Mouse (Mus musculus): ENCODE data around the gene Vps37d. TPM values are rescaled to one million over a fixed set of nuclear protein-coding genes. Genes with fewer than 3 reads are reported as not detected.

Vps37d gene
- total and polyA plus RNA-seq, 2 experiments = 0.18 to 0.66 TPM

DNA sequence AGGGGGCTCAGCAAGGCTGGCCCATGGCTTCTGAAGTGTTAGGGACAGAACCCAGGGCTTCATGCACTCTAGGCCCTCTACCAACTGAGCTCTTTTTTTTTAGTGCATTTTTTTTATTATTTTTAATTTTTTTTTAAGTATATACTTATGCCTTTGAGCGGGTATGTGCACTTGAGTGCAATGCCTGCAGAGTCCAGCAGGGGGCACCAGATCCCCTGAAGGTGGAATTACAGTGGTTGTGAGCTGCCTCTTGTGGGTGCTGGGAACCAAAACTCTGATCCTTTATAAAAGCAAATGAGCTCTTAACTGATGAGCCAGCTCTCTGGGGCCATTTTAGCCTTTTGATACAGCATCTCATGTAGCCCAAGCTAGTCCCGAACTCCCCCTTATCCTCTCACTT is 43.5 kb downstream of the Vps37d start:
- peak; percentile 34; the same call in 1 of the 2 replicates for TF ChIP-seq CTCF (IDR thresholded peaks at IDR 0.05; ENCODE audit: low read depth, low read length)
- no peak for TF ChIP-seq POLR2A (IDR thresholded peaks at IDR 0.05; ENCODE audit: extremely low read depth, insufficient read depth, low read length)
- Histone ChIP-seq H3K36me3 (ENCODE audit: control insufficient read depth, insufficient read depth, low read length) (no peaks in the 10 kb centered on the region), H3K79me2 (ENCODE audit: control insufficient read depth, insufficient read depth, low read length) (no peaks in the 10 kb centered on the region), H3K27me3 (ENCODE audit: control insufficient read depth, insufficient read depth, low read length) (no peaks in the 10 kb centered on the region), H3K9ac (ENCODE audit: low read depth, low read length) (no peak overlapping the region), H3K4me3 (ENCODE audit: insufficient read depth, low read depth, low read length) (no peak overlapping the region), H3K27ac (replicated peaks; ENCODE audit: insufficient read depth, low read depth, low read length) (no peak overlapping the region), H3K4me1 (ENCODE audit: control insufficient read depth, insufficient read depth, low read length) (peaks cover 21% of the 10 kb centered on the region)
- DNase-seq (ENCODE audit: extremely low read depth, low read depth, low spot score) = no peak
- 98% methylated on average over 2 of the region's 2 CpGs for WGBS

DNA sequence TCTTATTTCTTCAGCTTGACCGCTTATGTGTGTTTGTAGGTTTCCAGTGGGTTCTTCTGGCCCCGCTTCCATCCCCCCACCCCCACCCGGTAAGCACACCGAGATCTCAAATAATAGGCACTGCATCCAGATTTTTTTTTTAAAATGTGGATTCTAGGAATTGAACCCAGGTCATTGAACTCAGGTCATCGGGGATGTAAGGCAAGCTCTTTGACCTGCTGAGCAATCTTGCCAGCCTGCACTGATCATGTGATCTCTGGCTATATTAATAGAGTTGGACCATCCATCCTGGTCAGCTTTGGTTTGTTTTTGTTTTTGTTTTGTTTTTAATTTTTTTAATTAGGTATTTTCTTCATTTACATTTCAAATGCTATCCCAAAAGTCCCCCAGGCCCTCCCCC is 45.5 kb downstream of the Vps37d start:
- Histone ChIP-seq H3K79me2 (ENCODE audit: control insufficient read depth, insufficient read depth, low read length) (no peaks in the 10 kb centered on the region), H3K36me3 (ENCODE audit: control insufficient read depth, insufficient read depth, low read length) (no peaks in the 10 kb centered on the region), H3K27ac (replicated peaks; ENCODE audit: insufficient read depth, low read depth, low read length) (no peak overlapping the region), H3K4me1 (ENCODE audit: control insufficient read depth, insufficient read depth, low read length) (peaks cover 29% of the 10 kb centered on the region), H3K4me3 (ENCODE audit: insufficient read depth, low read depth, low read length) (no peak overlapping the region), H3K9ac (ENCODE audit: low read depth, low read length) (no peak overlapping the region), H3K27me3 (ENCODE audit: control insufficient read depth, insufficient read depth, low read length) (no peaks in the 10 kb centered on the region)
- TF ChIP-seq POLR2A (IDR thresholded peaks at IDR 0.05; ENCODE audit: extremely low read depth, insufficient read depth, low read length) (no peak), CTCF (IDR thresholded peaks at IDR 0.05; ENCODE audit: low read depth, low read length) (no peak)
- 16% methylated on average over 5 of the region's 5 CpGs for WGBS
- peak; percentile 91 for DNase-seq (ENCODE audit: extremely low read depth, low read depth, low spot score)

GRCm38 (mm10) chr5:135029007-135029854 is 48.8 kb downstream of the Vps37d start:
- no peak for DNase-seq (ENCODE audit: extremely low read depth, low read depth, low spot score)
- Histone ChIP-seq H3K4me3 (ENCODE audit: insufficient read depth, low read depth, low read length) (no peak overlapping the region), H3K4me1 (ENCODE audit: control insufficient read depth, insufficient read depth, low read length) (peaks cover 18% of the 10 kb centered on the region), H3K36me3 (ENCODE audit: control insufficient read depth, insufficient read depth, low read length) (no peaks in the 10 kb centered on the region), H3K79me2 (ENCODE audit: control insufficient read depth, insufficient read depth, low read length) (no peaks in the 10 kb centered on the region), H3K27me3 (ENCODE audit: control insufficient read depth, insufficient read depth, low read length) (no peaks in the 10 kb centered on the region), H3K9ac (ENCODE audit: low read depth, low read length) (no peak overlapping the region), H3K27ac (replicated peaks; ENCODE audit: insufficient read depth, low read depth, low read length) (no peak overlapping the region)
- WGBS = 4% methylated on average over 18 of the region's 18 CpGs
- no peak for TF ChIP-seq POLR2A (IDR thresholded peaks at IDR 0.05; ENCODE audit: extremely low read depth, insufficient read depth, low read length)
- no peak for TF ChIP-seq CTCF (IDR thresholded peaks at IDR 0.05; ENCODE audit: low read depth, low read length)

- no peak for DNase-seq (ENCODE audit: extremely low read depth, low read depth, low spot score)
- WGBS = 71% methylated on average over 7 of the region's 7 CpGs
- H3K4me1 ChIP-seq (ENCODE audit: control insufficient read depth, insufficient read depth, low read length) = peaks cover 9% of the 10 kb centered on the region; the same call in 1 of the 2 replicates
- H3K79me2 ChIP-seq (ENCODE audit: control insufficient read depth, insufficient read depth, low read length) = no peaks in the 10 kb centered on the region
- no peaks in the 10 kb centered on the region for H3K36me3 ChIP-seq (ENCODE audit: control insufficient read depth, insufficient read depth, low read length)
- no peak overlapping the region for H3K9ac ChIP-seq (ENCODE audit: low read depth, low read length)
- TF ChIP-seq POLR2A (IDR thresholded peaks at IDR 0.05; ENCODE audit: extremely low read depth, insufficient read depth, low read length) (no peak), CTCF (IDR thresholded peaks at IDR 0.05; ENCODE audit: low read depth, low read length) (no peak)
- H3K27ac ChIP-seq (replicated peaks; ENCODE audit: insufficient read depth, low read depth, low read length) = no peak overlapping the region
- H3K4me3 ChIP-seq (ENCODE audit: insufficient read depth, low read depth, low read length) = no peak overlapping the region
- peaks cover 5% of the 10 kb centered on the region; the same call in 1 of the 2 replicates for H3K27me3 ChIP-seq (ENCODE audit: control insufficient read depth, insufficient read depth, low read length)
Observed at GRCm38 (mm10) chr5:135025899-135026298, 52.2 kb downstream of the Vps37d start.

DNA sequence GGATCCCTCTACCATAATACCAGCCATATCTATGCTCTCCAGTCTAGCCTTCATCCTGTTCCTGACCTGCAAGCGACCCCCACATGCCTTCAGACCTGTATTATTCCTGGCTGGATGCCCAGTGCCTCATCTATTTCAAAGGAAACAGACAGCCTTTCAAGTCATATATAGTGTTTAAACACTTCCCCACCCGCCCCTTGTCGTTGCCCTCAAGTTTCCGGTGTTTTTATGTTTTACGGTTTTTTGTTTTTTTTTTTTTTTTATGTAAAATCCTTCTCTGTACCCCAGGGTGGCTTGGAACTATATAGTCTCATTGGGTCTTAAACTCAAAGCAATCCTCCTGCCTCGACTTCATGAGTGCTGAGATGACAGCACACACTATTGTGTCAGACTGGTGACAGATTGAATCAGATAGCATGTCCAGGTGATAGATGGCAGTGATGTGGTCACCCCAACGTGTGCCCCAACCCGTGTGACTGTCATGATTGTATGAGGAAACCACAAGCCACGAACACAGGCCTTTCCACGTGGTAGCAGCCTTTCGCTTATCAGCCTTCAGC is 53.3 kb downstream of the Vps37d start:
- 65% methylated on average over 11 of the region's 11 CpGs for WGBS
- H3K79me2 ChIP-seq (ENCODE audit: control insufficient read depth, insufficient read depth, low read length) = no peaks in the 10 kb centered on the region
- H3K9ac ChIP-seq (ENCODE audit: low read depth, low read length) = no peak overlapping the region
- no peak for DNase-seq (ENCODE audit: extremely low read depth, low read depth, low spot score)
- no peak overlapping the region for H3K27ac ChIP-seq (replicated peaks; ENCODE audit: insufficient read depth, low read depth, low read length)
- H3K4me3 ChIP-seq (ENCODE audit: insufficient read depth, low read depth, low read length) = no peak overlapping the region
- H3K27me3 ChIP-seq (ENCODE audit: control insufficient read depth, insufficient read depth, low read length) = peaks cover 5% of the 10 kb centered on the region; the same call in 1 of the 2 replicates
- H3K36me3 ChIP-seq (ENCODE audit: control insufficient read depth, insufficient read depth, low read length) = no peaks in the 10 kb centered on the region
- H3K4me1 ChIP-seq (ENCODE audit: control insufficient read depth, insufficient read depth, low read length) = peaks cover 9% of the 10 kb centered on the region; the same call in 1 of the 2 replicates
- no peak for TF ChIP-seq POLR2A (IDR thresholded peaks at IDR 0.05; ENCODE audit: extremely low read depth, insufficient read depth, low read length)
- TF ChIP-seq CTCF (IDR thresholded peaks at IDR 0.05; ENCODE audit: low read depth, low read length) = no peak
